Mouse (Mus musculus) forebrain, embryonic 11.5 days (tissue): ENCODE results near the gene Obscn. TPM values are rescaled to one million over a fixed set of nuclear protein-coding genes. Genes with fewer than 3 reads are reported as not detected.

Experiments
- ATAC-seq: fragments of 200-750 bp; cut with Nextera tagmentation; replicated peaks from 2 replicates; pipeline ENCODE4 v1.8.0; 2017; ENCODE audit warnings: moderate TSS enrichment; ENCODE audit not compliant: low FRiP score
- DNase-seq: peaks from one replicate; pipeline ENCODE4 v3.0.0-alpha.2; 2017; ENCODE audit warnings: low spot score
- H3K27ac ChIP-seq: fragments of 300-500 bp; sonication (generic); 2 replicates; pipeline ENCODE4 v1.5.1; 2014; ENCODE audit warnings: low read depth, low read length
- H3K27me3 ChIP-seq: fragments of 300-500 bp; sonication (generic); 2 replicates; pipeline ENCODE4 v1.6.1; 2014; ENCODE audit warnings: mild to moderate bottlenecking, low read length, mixed read lengths; ENCODE audit not compliant: control insufficient read depth, insufficient read depth
- H3K36me3 ChIP-seq: fragments of 300-500 bp; sonication (generic); 2 replicates; pipeline ENCODE4 v1.6.1; 2014; ENCODE audit warnings: mild to moderate bottlenecking, low read length, moderate library complexity, mixed read lengths; ENCODE audit not compliant: control insufficient read depth, insufficient read depth
- H3K4me1 ChIP-seq: fragments of 300-500 bp; sonication (generic); replicated peaks from 2 replicates; pipeline ENCODE4 v1.6.1; 2014; ENCODE audit warnings: low read length, mixed read lengths; ENCODE audit not compliant: control insufficient read depth, insufficient read depth
- H3K4me2 ChIP-seq: fragments of 300-500 bp; sonication (generic); 2 replicates; pipeline ENCODE4 v1.6.1; 2014; ENCODE audit warnings: low read depth, mild to moderate bottlenecking, low read length, moderate library complexity, mixed read lengths; ENCODE audit not compliant: severe bottlenecking
- H3K4me3 ChIP-seq: fragments of 300-500 bp; sonication (generic); 2 replicates; pipeline ENCODE4 v1.5.1; 2014; ENCODE audit warnings: low read depth, low read length
- H3K9ac ChIP-seq: fragments of 300-500 bp; sonication (generic); 2 replicates; pipeline ENCODE4 v1.6.1; 2014; ENCODE audit warnings: low read length
- H3K9me3 ChIP-seq: fragments of 300-500 bp; sonication (generic); 2 replicates; pipeline ENCODE4 v1.6.1; 2016; ENCODE audit warnings: low read length, mixed read lengths; ENCODE audit not compliant: control insufficient read depth
- WGBS: fragments of 180-500 bp; shearing (Covaris S2); extraction: QIAGEN DNeasy Blood & Tissue Kit; methylation state at CpG from one replicate; pipeline ENCODE4 v1.1.7; 2014; 5-methylcytosine and 5-hydroxymethylcytosine counted together
- polyA plus RNA-seq: library from polyadenylated mRNA; unstranded; fragments of >200 nt; fragmentation: Nextera tagmentation; extraction: Ambion mirVana; gene quantifications from 2 replicates; pipeline ENCODE4 v1.2.1, GENCODE M21; 2014

Gene Obscn
- polyA plus RNA-seq, 1 experiment from 2014 or later = 0.04 TPM

DNA sequence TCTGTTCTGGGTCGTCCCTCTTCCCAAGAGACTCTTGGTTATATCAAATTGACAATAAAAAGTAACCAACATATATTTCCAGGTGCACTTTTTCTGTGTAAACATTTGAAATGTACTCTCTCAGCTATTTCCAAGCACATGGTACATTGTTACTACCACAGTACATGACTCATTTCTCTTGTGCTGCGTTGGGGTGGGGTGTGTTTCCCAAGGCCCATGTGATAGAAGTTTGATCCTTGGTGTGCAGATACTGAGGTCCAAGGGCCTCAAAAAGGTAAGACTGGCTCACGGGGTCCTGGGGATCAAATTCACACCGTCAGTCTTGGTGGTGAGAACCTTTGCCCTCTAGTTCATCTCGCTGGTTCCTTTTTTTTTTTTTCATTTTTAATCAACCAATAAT is 38.4 kb downstream of the Obscn start:
- H3K4me1 ChIP-seq = no peaks in the 10 kb centered on the region
- H3K9ac ChIP-seq = no peak overlapping the region
- ATAC-seq (no peak), DNase-seq (no peak)
- 76% methylated on average over 5 of the region's 5 CpGs for WGBS
- no peak overlapping the region for H3K27ac ChIP-seq
- H3K4me2 ChIP-seq = no peak overlapping the region
- H3K36me3 ChIP-seq = no peaks in the 10 kb centered on the region
- no peaks in the 10 kb centered on the region; the same call in 1 of the 2 replicates for H3K9me3 ChIP-seq
- no peaks in the 10 kb centered on the region for H3K27me3 ChIP-seq
- no peak overlapping the region for H3K4me3 ChIP-seq

DNA sequence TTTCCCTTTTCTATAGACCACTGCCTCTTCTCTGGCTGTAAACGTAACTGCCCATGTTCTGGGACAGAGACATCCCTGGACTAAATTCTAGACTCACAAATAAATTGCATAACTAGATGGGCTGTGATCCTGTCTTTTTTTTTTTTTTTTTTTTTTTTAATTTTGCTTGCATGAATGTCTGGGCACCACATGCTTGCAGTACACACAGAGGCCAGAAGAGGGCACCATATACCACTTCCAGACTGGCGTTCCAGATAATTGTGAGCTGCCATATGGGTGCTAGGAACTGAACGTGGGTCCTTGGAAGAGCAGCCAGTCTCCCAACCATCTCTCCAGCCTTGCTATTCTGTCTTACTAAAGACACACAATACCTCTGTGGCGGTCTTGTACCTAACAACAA is 42.0 kb downstream of the Obscn start:
- H3K36me3 ChIP-seq = no peaks in the 10 kb centered on the region
- no peak overlapping the region for H3K9ac ChIP-seq
- DNase-seq (no peak), ATAC-seq (no peak)
- H3K4me3 ChIP-seq = no peak overlapping the region
- no peaks in the 10 kb centered on the region for H3K9me3 ChIP-seq
- H3K27me3 ChIP-seq = no peaks in the 10 kb centered on the region
- no peak overlapping the region for H3K4me2 ChIP-seq
- no peak overlapping the region for H3K27ac ChIP-seq
- no peaks in the 10 kb centered on the region for H3K4me1 ChIP-seq
- WGBS = 74% methylated on average over 4 of the region's 4 CpGs

DNA sequence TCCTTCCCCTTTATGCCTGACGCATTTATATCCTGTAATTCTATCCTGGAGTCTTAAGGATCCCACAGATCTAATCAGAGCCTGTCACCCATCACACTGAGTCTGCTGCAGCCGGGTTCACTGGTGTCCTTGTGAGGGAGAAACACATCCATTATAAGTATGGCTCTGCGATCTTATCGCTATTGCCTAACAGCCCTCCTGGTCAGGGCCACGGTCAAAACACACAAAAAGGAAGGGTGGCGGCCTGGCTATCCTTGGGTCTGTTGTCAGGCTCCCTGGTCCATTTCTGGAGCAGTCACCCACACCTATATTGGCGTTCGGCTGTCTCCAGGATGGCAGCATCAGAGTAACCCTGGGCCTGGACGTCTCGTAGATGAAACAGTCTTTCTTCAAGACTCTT is 48.6 kb downstream of the Obscn start:
- DNase-seq (no peak), ATAC-seq (no peak)
- Histone ChIP-seq H3K4me1 (no peaks in the 10 kb centered on the region), H3K9me3 (no peaks in the 10 kb centered on the region), H3K36me3 (no peaks in the 10 kb centered on the region), H3K9ac (no peak overlapping the region), H3K27ac (no peak overlapping the region), H3K4me2 (no peak overlapping the region), H3K27me3 (no peaks in the 10 kb centered on the region), H3K4me3 (no peak overlapping the region)
- 95% methylated on average over 10 of the region's 10 CpGs for WGBS

DNA sequence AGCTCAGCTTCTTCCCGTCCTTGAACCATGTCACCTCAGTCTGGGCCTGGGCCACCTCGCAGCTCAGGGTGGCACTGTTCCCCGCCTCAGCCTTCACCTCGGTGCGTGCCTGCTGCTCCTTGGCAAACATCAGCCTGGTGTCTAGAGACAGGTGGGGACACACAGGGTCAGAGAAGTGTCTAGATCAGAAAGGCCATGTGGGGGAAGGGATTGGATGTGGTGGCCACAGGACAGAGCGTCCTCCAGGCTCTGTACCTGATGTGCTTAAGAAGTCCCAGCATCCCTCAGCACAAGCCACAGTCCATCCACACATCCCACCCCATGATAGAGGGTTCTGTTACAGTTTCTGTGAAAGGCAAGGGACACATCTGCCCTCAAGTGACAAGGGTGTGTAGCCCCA is 51.0 kb downstream of the Obscn start:
- Histone ChIP-seq H3K27ac (no peak overlapping the region), H3K4me2 (no peak overlapping the region), H3K9me3 (no peaks in the 10 kb centered on the region), H3K27me3 (no peaks in the 10 kb centered on the region), H3K4me3 (no peak overlapping the region), H3K36me3 (no peaks in the 10 kb centered on the region), H3K4me1 (no peaks in the 10 kb centered on the region), H3K9ac (no peak overlapping the region)
- 87% methylated on average over 5 of the region's 6 CpGs for WGBS
- no peak for DNase-seq
- no peak for ATAC-seq

DNA sequence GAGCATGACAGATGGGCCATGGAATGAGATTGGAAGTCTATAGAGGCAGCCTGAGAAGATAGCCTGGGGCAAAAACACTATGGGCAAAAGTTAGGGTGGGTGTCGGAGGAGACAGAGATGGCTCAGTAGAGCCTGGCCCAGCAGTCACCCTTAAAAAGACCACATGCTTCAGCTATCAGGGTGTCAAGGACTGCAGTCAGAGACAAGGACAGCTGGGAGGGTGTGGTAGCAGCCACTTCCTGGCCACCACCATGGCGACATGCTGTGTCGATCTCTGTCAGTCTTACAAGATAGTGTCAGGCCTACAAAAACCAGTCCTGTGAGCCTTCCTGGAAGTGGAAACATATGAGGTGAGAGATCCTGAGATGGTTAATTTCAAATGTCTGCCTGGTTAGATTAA is 53.1 kb downstream of the Obscn start:
- H3K27me3 ChIP-seq = no peaks in the 10 kb centered on the region
- H3K9ac ChIP-seq = no peak overlapping the region
- H3K36me3 ChIP-seq = no peaks in the 10 kb centered on the region
- ATAC-seq = no peak
- no peaks in the 10 kb centered on the region for H3K4me1 ChIP-seq
- H3K27ac ChIP-seq = no peak overlapping the region
- WGBS = 87% methylated on average over 3 of the region's 3 CpGs
- DNase-seq = no peak
- H3K4me3 ChIP-seq = no peak overlapping the region
- no peak overlapping the region for H3K4me2 ChIP-seq
- H3K9me3 ChIP-seq = no peaks in the 10 kb centered on the region

DNA sequence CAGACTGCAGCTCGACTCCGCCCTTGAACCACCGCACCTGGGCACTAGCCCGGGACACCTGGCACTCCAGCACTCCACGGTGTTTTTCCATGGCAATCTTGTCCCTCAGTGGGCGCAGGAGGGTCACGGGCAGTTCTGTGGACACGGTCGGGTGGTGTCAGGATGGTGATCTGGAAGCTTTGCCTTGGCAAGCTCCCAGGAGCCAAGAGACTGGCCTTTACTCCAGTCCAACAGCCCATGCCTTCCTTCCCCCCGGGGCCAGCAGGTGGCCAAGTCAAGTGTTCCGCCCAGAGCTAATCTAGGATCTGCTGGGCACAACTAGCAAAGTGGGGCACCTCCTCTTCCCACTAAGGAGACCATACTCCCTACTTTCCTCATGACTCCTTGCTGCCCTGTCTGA is 57.9 kb downstream of the Obscn start:
- no peak for ATAC-seq

DNA sequence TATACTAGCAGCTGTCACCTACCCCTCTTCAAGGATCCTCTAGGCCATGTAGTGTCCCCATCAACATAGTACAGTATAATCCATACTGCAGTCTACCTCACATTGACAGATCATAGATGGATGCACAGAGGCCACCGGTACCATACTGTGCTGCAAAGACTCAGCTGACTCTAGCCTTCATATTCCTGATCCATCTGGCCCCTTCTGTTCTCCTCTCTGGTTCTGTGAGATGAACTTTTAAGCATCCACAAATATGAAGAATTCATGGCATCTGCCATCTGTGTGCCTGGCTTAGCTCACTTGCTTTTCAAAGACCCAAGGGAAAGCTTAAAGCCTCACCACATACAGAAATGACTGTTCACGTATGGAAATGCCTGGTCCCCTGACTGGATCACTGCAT is 65.9 kb downstream of the Obscn start:
- no peaks in the 10 kb centered on the region for H3K36me3 ChIP-seq
- H3K4me2 ChIP-seq = no peak overlapping the region
- no peak for DNase-seq
- no peaks in the 10 kb centered on the region for H3K4me1 ChIP-seq
- H3K9ac ChIP-seq = no peak overlapping the region
- no peak overlapping the region for H3K27ac ChIP-seq
- no peak overlapping the region for H3K4me3 ChIP-seq
- H3K9me3 ChIP-seq = no peaks in the 10 kb centered on the region
- no peaks in the 10 kb centered on the region for H3K27me3 ChIP-seq
- WGBS = 94% methylated on average over 2 of the region's 2 CpGs
- no peak for ATAC-seq

More for the DNA sequence above, 57.9 kb downstream of the Obscn start:
- no peak for DNase-seq
- Histone ChIP-seq H3K9ac (no peak overlapping the region), H3K36me3 (no peaks in the 10 kb centered on the region), H3K27ac (no peak overlapping the region), H3K4me3 (no peak overlapping the region), H3K9me3 (no peaks in the 10 kb centered on the region), H3K27me3 (no peaks in the 10 kb centered on the region), H3K4me1 (no peaks in the 10 kb centered on the region), H3K4me2 (no peak overlapping the region)
- WGBS = 92% methylated on average over 11 of the region's 11 CpGs

DNA sequence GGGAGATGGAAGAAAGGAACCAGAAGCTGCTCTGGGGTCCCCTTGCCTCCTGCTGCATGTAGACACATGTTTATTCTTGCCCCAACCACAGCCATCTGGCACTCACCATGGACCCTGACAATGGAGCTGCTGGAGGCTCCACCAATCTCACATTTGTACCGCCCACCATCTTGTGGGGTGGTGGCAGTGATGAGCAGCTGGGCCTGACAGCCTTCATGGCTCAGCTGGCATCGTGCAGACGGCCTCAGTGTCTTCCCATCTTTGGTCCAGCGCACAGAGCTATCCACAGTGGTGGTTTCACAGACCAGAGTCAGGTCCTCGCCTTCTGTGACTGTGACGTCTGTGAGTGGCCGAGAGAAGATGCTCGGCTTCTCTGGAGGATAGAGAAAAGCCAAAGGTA is 67.3 kb downstream of the Obscn start:
- WGBS = 79% methylated on average over 8 of the region's 8 CpGs
- Histone ChIP-seq H3K36me3 (no peaks in the 10 kb centered on the region), H3K27me3 (no peaks in the 10 kb centered on the region), H3K27ac (no peak overlapping the region), H3K4me2 (no peak overlapping the region), H3K4me1 (no peaks in the 10 kb centered on the region), H3K9ac (no peak overlapping the region), H3K9me3 (no peaks in the 10 kb centered on the region), H3K4me3 (no peak overlapping the region)
- ATAC-seq (no peak), DNase-seq (no peak)

DNA sequence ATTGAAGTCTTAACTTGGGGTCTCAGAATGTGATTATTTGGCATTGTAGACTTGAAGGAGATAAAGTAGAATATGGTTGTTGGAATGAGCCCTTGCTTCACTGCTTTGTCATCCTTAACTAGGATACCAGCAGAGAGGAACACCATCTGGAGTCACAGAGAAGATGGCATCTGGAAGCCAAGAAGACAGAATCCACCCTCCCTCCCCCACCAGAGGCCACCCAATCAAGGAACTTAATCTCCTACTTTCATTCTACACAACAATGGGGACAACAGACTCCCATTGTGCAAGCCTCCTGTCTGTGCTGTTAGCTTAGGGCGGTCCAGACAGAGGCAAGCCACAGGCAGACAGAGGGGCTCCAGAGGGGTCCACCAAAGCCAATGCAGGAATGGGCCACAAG is 67.8 kb downstream of the Obscn start:
- H3K27ac ChIP-seq = no peak overlapping the region
- H3K4me2 ChIP-seq = no peak overlapping the region
- no peaks in the 10 kb centered on the region for H3K9me3 ChIP-seq
- ATAC-seq (no peak), DNase-seq (no peak)
- H3K9ac ChIP-seq = no peak overlapping the region
- H3K27me3 ChIP-seq = no peaks in the 10 kb centered on the region
- WGBS = 13% methylated on average over 1 of the region's 1 CpGs
- H3K4me1 ChIP-seq = no peaks in the 10 kb centered on the region
- H3K36me3 ChIP-seq = no peaks in the 10 kb centered on the region
- no peak overlapping the region for H3K4me3 ChIP-seq
